Mouse (Mus musculus) heart, adult 2 months (tissue): ENCODE data around the gene Thnsl1. TPM values are rescaled to one million over a fixed set of nuclear protein-coding genes. Genes with fewer than 3 reads are reported as not detected.
A peak's percentile ranks its signal among the peaks of the same experiment; 100 is the strongest.

Experiments used
- DNase-seq, 2 experiments: peaks; one replicate each; pipeline ENCODE4 v3.0.0; 2021
- H3K27ac ChIP-seq: fragments of 200-600 bp; 2 replicates; pipeline ENCODE4 v1.8.1; 2022
- H3K27me3 ChIP-seq: fragments of 200-500 bp; 2 replicates; pipeline ENCODE4 v1.6.1; 2012; ENCODE audit warnings: mild to moderate bottlenecking, low read length, inconsistent platforms, mixed read lengths; ENCODE audit not compliant: control insufficient read depth, insufficient read depth
- H3K36me3 ChIP-seq: fragments of 200-500 bp; 2 replicates; pipeline ENCODE4 v1.6.1; 2012; ENCODE audit warnings: low read length, inconsistent platforms; ENCODE audit not compliant: control insufficient read depth, insufficient read depth
- H3K4me1 ChIP-seq: fragments of 200-500 bp; 2 replicates; pipeline ENCODE4 v1.6.1; 2011; ENCODE audit warnings: low read length; ENCODE audit not compliant: control insufficient read depth, insufficient read depth
- H3K4me3 ChIP-seq: fragments of 200-600 bp; 2 replicates; pipeline ENCODE4 v1.8.1; 2022
- H3K79me2 ChIP-seq: fragments of 200-500 bp; replicated peaks from 2 replicates; pipeline ENCODE4 v1.6.1; 2012; ENCODE audit warnings: mild to moderate bottlenecking, inconsistent platforms, low read length, moderate library complexity, mixed read lengths; ENCODE audit not compliant: control insufficient read depth, insufficient read depth
- H3K9ac ChIP-seq: fragments of 200-500 bp; 2 replicates; pipeline ENCODE4 v1.6.1; 2012; ENCODE audit warnings: low read depth, mild to moderate bottlenecking, control low read depth, inconsistent platforms, low read length, mixed read lengths
- CTCF ChIP-seq: fragments of 200-600 bp; IDR thresholded peaks from 2 replicates; pipeline ENCODE4 v1.8.1; 2022; ENCODE audit warnings: antibody characterized with exemption, mild to moderate bottlenecking, moderate library complexity
- EP300 ChIP-seq: fragments of 200-500 bp; IDR thresholded peaks from 2 replicates; pipeline ENCODE4 v1.6.1; 2011; ENCODE audit warnings: low read depth, low read length, control low read depth; ENCODE audit not compliant: insufficient read depth
- POLR2A ChIP-seq: fragments of 200-500 bp; IDR thresholded peaks from 2 replicates; pipeline ENCODE4 v1.6.1; 2011; ENCODE audit warnings: mild to moderate bottlenecking, low read depth, low read length, control low read depth; ENCODE audit not compliant: insufficient read depth
- WGBS: fragments of 180-500 bp; shearing (Covaris S2); methylation state at CpG from one replicate; pipeline ENCODE4 v1.1.7; 2018; 5-methylcytosine and 5-hydroxymethylcytosine counted together
- intact Hi-C: fragments of 180-260 bp; cut with DNase I; formaldehyde crosslinking; loops from one replicate; pipeline ENCODE4 v1.15.1; 2025
- polyA plus RNA-seq: library from polyadenylated mRNA; depleted of rRNA; stranded (reverse); fragments of >200 nt; gene quantifications from 2 replicates; pipeline ENCODE4 v1.2.3, GENCODE M21; 2012; rRNA removed
- total RNA-seq, 2 experiments: library from RNA; stranded (reverse); gene quantifications; 2 replicates each; pipeline ENCODE4 v1.2.3; 2021

Gene Thnsl1
- total and polyA plus RNA-seq, 3 experiments, result 4.4 to 7.7 (median 6.8) TPM

GRCm38 (mm10) chr2:21260060-21260459 lies 54.5 kb downstream of the Thnsl1 start:
- H3K36me3 ChIP-seq, result no peaks in the 10 kb centered on the region
- no peaks in the 10 kb centered on the region for H3K27me3 ChIP-seq
- H3K9ac ChIP-seq, result no peak overlapping the region
- H3K4me1 ChIP-seq, result no peaks in the 10 kb centered on the region
- no peak for TF ChIP-seq POLR2A
- TF ChIP-seq CTCF, result no peak
- no peak for TF ChIP-seq EP300
- no peak overlapping the region for H3K27ac ChIP-seq
- WGBS, result 42% methylated on average over 4 of the region's 4 CpGs
- no peak overlapping the region for H3K4me3 ChIP-seq
- no peaks in the 10 kb centered on the region for H3K79me2 ChIP-seq
- no peak for DNase-seq
- intact Hi-C loops, result loop anchor here (5.0 kb wide), 2 partner anchors 48 to 363 kb away; no protein-coding TSS in a partner anchor

GRCm38 (mm10) chr2:21261370-21262006 lies 56.0 kb downstream of the Thnsl1 start:
- H3K9ac ChIP-seq, result no peak overlapping the region
- H3K36me3 ChIP-seq, result no peaks in the 10 kb centered on the region
- TF ChIP-seq EP300, result peak; percentile 89
- TF ChIP-seq POLR2A, result no peak
- peak; percentile 91 for TF ChIP-seq CTCF
- intact Hi-C loops, result loop anchor here (5.0 kb wide), 2 partner anchors 49 to 364 kb away; no protein-coding TSS in a partner anchor
- H3K4me1 ChIP-seq, result no peaks in the 10 kb centered on the region
- H3K4me3 ChIP-seq, result no peak overlapping the region
- no peaks in the 10 kb centered on the region for H3K79me2 ChIP-seq
- H3K27me3 ChIP-seq, result no peaks in the 10 kb centered on the region
- no peak overlapping the region for H3K27ac ChIP-seq
- 19% methylated on average over 4 of the region's 4 CpGs for WGBS
- DNase-seq, result peak; percentile 42 to 59

DNA sequence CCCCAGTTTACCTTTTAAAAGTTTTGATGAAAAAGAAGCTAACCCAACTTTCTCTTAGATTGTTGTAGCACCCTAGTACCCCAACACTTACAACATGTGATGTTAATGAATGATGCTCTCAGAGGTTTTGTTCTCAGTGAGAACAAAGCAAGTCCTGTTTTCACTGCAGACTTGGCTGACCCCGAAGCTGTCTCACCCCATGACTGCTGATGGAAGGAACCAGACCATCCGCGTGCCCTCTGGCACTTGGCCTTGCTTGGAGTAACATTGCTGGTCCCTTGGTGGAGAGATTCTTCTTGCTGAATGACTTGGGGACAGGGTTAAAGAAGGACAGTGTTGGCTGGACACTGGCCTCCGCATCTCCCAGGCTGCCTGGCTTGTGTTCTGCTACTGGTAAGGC lies 58.5 kb downstream of the Thnsl1 start:
- no peak overlapping the region for H3K27ac ChIP-seq
- no peak for TF ChIP-seq EP300
- TF ChIP-seq POLR2A, result no peak
- no peak for TF ChIP-seq CTCF
- intact Hi-C loops, result loop anchor here (5.0 kb wide), 2 partner anchors 52 to 367 kb away; no protein-coding TSS in a partner anchor
- no peak overlapping the region for H3K9ac ChIP-seq
- H3K4me3 ChIP-seq, result no peak overlapping the region
- no peaks in the 10 kb centered on the region for H3K27me3 ChIP-seq
- no peak for DNase-seq
- H3K36me3 ChIP-seq, result no peaks in the 10 kb centered on the region
- H3K4me1 ChIP-seq, result no peaks in the 10 kb centered on the region
- WGBS, result 73% methylated on average over 4 of the region's 4 CpGs
- no peaks in the 10 kb centered on the region for H3K79me2 ChIP-seq

Other genes with a start within 250 kb of the Thnsl1 start
- 10 to 100 TPM; 65.2 to 74.5 TPM for gene Arhgap21, start 236.8 kb upstream of the Thnsl1 start, total RNA-seq
- 18.1 and 27.9 TPM in 2 replicates for gene Arhgap21, start 236.8 kb upstream of the Thnsl1 start, polyA plus RNA-seq
- 1 to 10 TPM; 1.1 to 1.5 TPM for gene Enkur, start 359 bp upstream of the Thnsl1 start, total RNA-seq
- gene Enkur, start 359 bp upstream of the Thnsl1 start, polyA plus RNA-seq, result 0.23 and 0.38 TPM in 2 replicates
- under 1 TPM in 1 of 2 experiments, not detected in 1; 0.07 TPM for gene Gpr158, start 161.8 kb downstream of the Thnsl1 start, total RNA-seq
- 0.18 and 0.26 TPM in 2 replicates for gene Gpr158, start 161.8 kb downstream of the Thnsl1 start, polyA plus RNA-seq